Mouse (Mus musculus): ENCODE measurements at regions not wholly inside any gene's neighbourhood (a gene's known extent, or its start where the extent isn't known, plus 50 kb on each side); places are given as distances from the start of the nearest gene placed in this dataset.

DNA sequence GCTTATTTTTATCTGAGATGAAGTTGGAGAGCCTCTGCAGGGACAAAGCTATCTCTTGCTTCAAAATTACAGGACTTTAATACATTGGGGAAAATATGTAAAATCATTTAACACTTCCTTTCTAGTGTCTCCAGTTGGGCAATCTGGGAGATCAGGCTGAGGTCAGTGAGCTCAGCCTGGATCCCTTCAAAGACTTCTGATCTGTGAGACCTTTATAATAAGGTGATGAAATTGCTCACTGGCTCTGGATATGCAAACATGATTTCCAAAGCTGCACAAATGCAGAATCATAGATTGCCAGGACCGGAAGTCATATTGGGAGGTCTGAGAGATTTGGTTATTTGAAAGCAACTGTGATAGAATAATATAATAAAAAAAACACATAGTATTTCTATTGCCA is 76.7 kb downstream of the Mex3b start:
- TF ChIP-seq POLR2A (IDR thresholded peaks at IDR 0.05; ENCODE audit: control insufficient read depth, extremely low read depth, insufficient read depth, low read length, poor library complexity) = no peak
- no peak for TF ChIP-seq CTCF (IDR thresholded peaks at IDR 0.05; ENCODE audit: borderline replicate concordance, control insufficient read depth, extremely low read depth, insufficient read depth, low read length, poor library complexity)
